Mouse (Mus musculus) heart, embryonic 16.5 days (tissue): Measurements from ENCODE around the gene B130006D01Rik. TPM values are rescaled to one million over a fixed set of nuclear protein-coding genes. Genes with fewer than 3 reads are reported as not detected.
"Not testable (repeated sequence)": the region's sequence is repeated elsewhere in the genome, so short reads cannot be mapped to it uniquely, and the experiment has no call there.

Experiments used
- ATAC-seq: fragments of 200-750 bp; cut with Nextera tagmentation; replicated peaks from 2 replicates; pipeline ENCODE4 v1.8.0; 2017; ENCODE audit warnings: moderate number of reproducible peaks; ENCODE audit not compliant: insufficient read depth, low FRiP score; ENCODE audit errors: extremely low read depth
- H3K27ac ChIP-seq: fragments of 300-500 bp; sonication (generic); 2 replicates; pipeline ENCODE4 v1.5.1; 2014; ENCODE audit warnings: mild to moderate bottlenecking, low read length, control low read depth, moderate library complexity
- H3K27me3 ChIP-seq: fragments of 300-500 bp; sonication (generic); 2 replicates; pipeline ENCODE4 v1.6.1; 2014; ENCODE audit warnings: low read length, mixed read lengths; ENCODE audit not compliant: control insufficient read depth, insufficient read depth
- H3K36me3 ChIP-seq: fragments of 300-500 bp; sonication (generic); 2 replicates; pipeline ENCODE4 v1.6.1; 2014; ENCODE audit not compliant: control insufficient read depth, insufficient read depth
- H3K4me1 ChIP-seq: fragments of 300-500 bp; sonication (generic); 2 replicates; pipeline ENCODE4 v1.6.1; 2014; ENCODE audit warnings: low read length, mixed read lengths; ENCODE audit not compliant: control insufficient read depth, insufficient read depth
- H3K4me2 ChIP-seq: fragments of 300-500 bp; sonication (generic); 2 replicates; pipeline ENCODE4 v1.6.1; 2014; ENCODE audit warnings: low read depth, mild to moderate bottlenecking, control low read depth, low read length
- H3K4me3 ChIP-seq: fragments of 300-500 bp; sonication (generic); 2 replicates; pipeline ENCODE4 v1.5.1; 2014; ENCODE audit warnings: mild to moderate bottlenecking, control low read depth, low read length
- H3K9ac ChIP-seq: fragments of 300-500 bp; sonication (generic); 2 replicates; pipeline ENCODE4 v1.6.1; 2014; ENCODE audit warnings: low read length, control low read depth
- H3K9me3 ChIP-seq: fragments of 300-500 bp; sonication (generic); replicated peaks from 2 replicates; pipeline ENCODE4 v1.6.1; 2016; ENCODE audit warnings: low read length; ENCODE audit not compliant: control insufficient read depth
- WGBS: fragments of 180-500 bp; shearing (Covaris S2); extraction: QIAGEN DNeasy Blood & Tissue Kit; methylation state at CpG from one replicate; pipeline ENCODE4 v1.1.7; 2014; 5-methylcytosine and 5-hydroxymethylcytosine counted together
- polyA plus RNA-seq: library from polyadenylated mRNA; unstranded; fragments of >200 nt; fragmentation: Nextera tagmentation; extraction: Ambion mirVana; gene quantifications from 2 replicates; pipeline ENCODE4 v1.2.1, GENCODE M21; 2015

The B130006D01Rik gene
- polyA plus RNA-seq, 1 experiment from 2014 or later: 0.98 TPM

- no peak for ATAC-seq
- Histone ChIP-seq H3K36me3 (peaks cover 31% of the 10 kb centered on the region), H3K9ac (no peak overlapping the region), H3K4me2 (no peak overlapping the region), H3K27me3 (no peaks in the 10 kb centered on the region), H3K9me3 (no peaks in the 10 kb centered on the region), H3K27ac (no peak overlapping the region), H3K4me1 (no peaks in the 10 kb centered on the region), H3K4me3 (no peak overlapping the region)
- WGBS: 0% methylated on average over 1 of the region's 1 CpGs
Observed at GRCm38 (mm10) chr11:95750995-95751394, 27.6 kb downstream of the B130006D01Rik start.

GRCm38 (mm10) chr11:95755137-95755536, 31.8 kb downstream of the B130006D01Rik start:
- H3K27ac ChIP-seq, ATAC-seq, H3K9me3 ChIP-seq, H3K27me3 ChIP-seq, H3K4me1 ChIP-seq, H3K4me3 ChIP-seq, H3K9ac ChIP-seq, H3K4me2 ChIP-seq: not testable (repeated sequence)
- peaks cover 28% of the 10 kb centered on the region for H3K36me3 ChIP-seq
- WGBS: 96% methylated on average over 4 of the region's 4 CpGs

GRCm38 (mm10) chr11:95760521-95760920, 37.1 kb downstream of the B130006D01Rik start:
- no peak for ATAC-seq
- Histone ChIP-seq H3K9ac (no peak overlapping the region), H3K9me3 (no peaks in the 10 kb centered on the region), H3K27ac (no peak overlapping the region), H3K4me1 (no peaks in the 10 kb centered on the region), H3K27me3 (no peaks in the 10 kb centered on the region), H3K36me3 (peaks cover 13% of the 10 kb centered on the region), H3K4me2 (no peak overlapping the region), H3K4me3 (no peak overlapping the region)
- 85% methylated on average over 5 of the region's 5 CpGs for WGBS

GRCm38 (mm10) chr11:95762996-95763395, 39.6 kb downstream of the B130006D01Rik start:
- H3K4me2 ChIP-seq: no peak overlapping the region
- no peak overlapping the region for H3K4me3 ChIP-seq
- no peaks in the 10 kb centered on the region for H3K9me3 ChIP-seq
- H3K4me1 ChIP-seq: no peaks in the 10 kb centered on the region
- H3K27ac ChIP-seq: no peak overlapping the region
- peaks cover 13% of the 10 kb centered on the region for H3K36me3 ChIP-seq
- no peaks in the 10 kb centered on the region for H3K27me3 ChIP-seq
- WGBS: 71% methylated on average over 4 of the region's 4 CpGs
- no peak for ATAC-seq
- no peak overlapping the region for H3K9ac ChIP-seq

GRCm38 (mm10) chr11:95764806-95765205, 41.4 kb downstream of the B130006D01Rik start:
- Histone ChIP-seq H3K4me2 (no peak overlapping the region), H3K4me1 (no peaks in the 10 kb centered on the region), H3K27ac (no peak overlapping the region), H3K9ac (no peak overlapping the region), H3K9me3 (no peaks in the 10 kb centered on the region), H3K36me3 (peaks cover 18% of the 10 kb centered on the region), H3K4me3 (no peak overlapping the region), H3K27me3 (no peaks in the 10 kb centered on the region)
- no peak for ATAC-seq
- 84% methylated on average over 8 of the region's 8 CpGs for WGBS

- Histone ChIP-seq H3K27ac (no peak overlapping the region), H3K36me3 (peaks cover 15% of the 10 kb centered on the region), H3K27me3 (no peaks in the 10 kb centered on the region), H3K4me3 (no peak overlapping the region), H3K9me3 (no peaks in the 10 kb centered on the region), H3K9ac (no peak overlapping the region), H3K4me1 (no peaks in the 10 kb centered on the region), H3K4me2 (no peak overlapping the region)
- no peak for ATAC-seq
- WGBS: 82% methylated on average over 10 of the region's 10 CpGs
Observed at GRCm38 (mm10) chr11:95765334-95765733, 41.9 kb downstream of the B130006D01Rik start.

GRCm38 (mm10) chr11:95768244-95768643, 44.9 kb downstream of the B130006D01Rik start:
- Histone ChIP-seq H3K9me3 (no peaks in the 10 kb centered on the region), H3K27me3 (no peaks in the 10 kb centered on the region), H3K4me1 (no peaks in the 10 kb centered on the region; the same call in 1 of the 2 replicates), H3K9ac (no peak overlapping the region), H3K27ac (no peak overlapping the region), H3K4me2 (no peak overlapping the region), H3K36me3 (peaks cover 15% of the 10 kb centered on the region), H3K4me3 (no peak overlapping the region)
- ATAC-seq: no peak
- 77% methylated on average over 6 of the region's 6 CpGs for WGBS

- Histone ChIP-seq H3K9me3 (no peaks in the 10 kb centered on the region), H3K4me3 (no peak overlapping the region), H3K27me3 (no peaks in the 10 kb centered on the region), H3K27ac (no peak overlapping the region), H3K4me1 (no peaks in the 10 kb centered on the region; the same call in 1 of the 2 replicates), H3K4me2 (no peak overlapping the region), H3K36me3 (peaks cover 7% of the 10 kb centered on the region; the same call in 1 of the 2 replicates), H3K9ac (no peak overlapping the region)
- no peak for ATAC-seq
- WGBS: 88% methylated on average over 10 of the region's 10 CpGs
Observed at GRCm38 (mm10) chr11:95769208-95769607, 45.8 kb downstream of the B130006D01Rik start.

- Histone ChIP-seq H3K36me3 (peaks cover 5% of the 10 kb centered on the region; the same call in 1 of the 2 replicates), H3K4me3 (no peak overlapping the region), H3K9me3 (no peaks in the 10 kb centered on the region), H3K4me2 (no peak overlapping the region), H3K9ac (no peak overlapping the region), H3K27me3 (no peaks in the 10 kb centered on the region), H3K4me1 (no peaks in the 10 kb centered on the region; the same call in 1 of the 2 replicates), H3K27ac (no peak overlapping the region)
- WGBS: 66% methylated on average over 9 of the region's 9 CpGs
- no peak for ATAC-seq
Observed at GRCm38 (mm10) chr11:95770720-95771364, 47.5 kb downstream of the B130006D01Rik start.
